Mouse (Mus musculus) embryonic fibroblast, embryonic 13.5 days (primary cell): ENCODE results near the gene Bdnf.

Experiments
- CTCF ChIP-seq: IDR thresholded peaks from 2 replicates; pipeline ENCODE4 v1.5.1; 2011; ENCODE audit warnings: mild to moderate bottlenecking, control low read depth, low read length, moderate library complexity, borderline replicate concordance; ENCODE audit not compliant: insufficient read depth
- POLR2A ChIP-seq: IDR thresholded peaks from 2 replicates; pipeline ENCODE4 v1.6.1; 2011; ENCODE audit warnings: low read depth, mild to moderate bottlenecking, control low read depth, low read length, moderate library complexity

DNA sequence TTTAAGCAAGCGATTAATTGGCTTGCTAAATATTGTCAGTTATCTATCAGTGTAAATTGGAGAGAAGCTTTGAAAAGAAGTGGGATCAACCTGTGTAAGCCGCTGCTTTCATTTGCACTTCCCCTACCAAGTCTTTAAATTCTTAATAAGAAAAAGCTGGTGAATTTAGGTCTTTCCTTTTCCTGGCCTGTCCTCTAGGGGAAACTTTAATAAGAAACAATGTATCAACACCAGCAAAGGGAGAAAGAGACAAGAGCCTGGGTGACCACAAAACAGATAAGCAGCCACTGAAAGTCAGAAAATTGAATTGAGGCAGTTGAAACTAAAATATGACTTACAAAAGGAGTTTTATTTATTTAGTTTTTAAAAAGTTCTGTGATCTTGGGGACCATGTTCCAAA is 4.9 kb downstream of the Bdnf start:
- TF ChIP-seq CTCF (no peak), POLR2A (no peak)
